Mouse (Mus musculus): ENCODE results near the gene Nell2. TPM values are rescaled to one million over a fixed set of nuclear protein-coding genes. Genes with fewer than 3 reads are reported as not detected.

The Nell2 gene
- polyA plus RNA-seq, 1 experiment from 2014 or later: 67.0 TPM

DNA sequence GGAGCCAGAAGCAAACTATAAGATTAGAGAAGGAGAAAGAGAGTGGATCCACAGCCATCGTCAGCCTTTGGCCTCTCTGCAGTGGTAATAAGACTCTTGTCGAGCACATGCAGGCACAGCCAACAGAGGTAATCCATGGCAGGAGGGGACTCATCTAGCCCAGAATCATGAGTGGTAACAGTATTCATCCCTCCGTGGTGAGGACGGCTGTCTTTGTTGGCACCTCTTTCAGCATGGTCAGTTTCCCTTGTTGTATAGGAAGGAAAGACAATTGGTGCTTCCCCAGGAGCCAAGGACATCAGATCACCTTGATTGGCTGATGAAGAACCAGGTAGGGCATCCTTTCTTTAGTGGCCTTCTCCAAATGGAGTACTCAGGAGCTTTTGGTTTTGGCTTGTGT lies 419.7 kb downstream of the Nell2 start:
- Histone ChIP-seq H3K4me3 (ENCODE audit: low read depth, low read length) (no peak overlapping the region), H3K27me3 (ENCODE audit: control insufficient read depth, insufficient read depth, low read length) (no peaks in the 10 kb centered on the region), H3K36me3 (ENCODE audit: control insufficient read depth, insufficient read depth, low read length) (no peaks in the 10 kb centered on the region), H3K27ac (ENCODE audit: low read depth, low read length) (no peak overlapping the region), H3K9ac (ENCODE audit: low read length) (no peak overlapping the region), H3K4me1 (replicated peaks; ENCODE audit: control insufficient read depth, insufficient read depth, low read length) (no peaks in the 10 kb centered on the region), H3K4me2 (ENCODE audit: low read depth, low read length, severe bottlenecking) (no peak overlapping the region), H3K9me3 (ENCODE audit: control insufficient read depth, low read length) (no peaks in the 10 kb centered on the region)
- ATAC-seq (replicated peaks; ENCODE audit: low FRiP score) (no peak), DNase-seq (ENCODE audit: low spot score) (no peak)
- 84% methylated on average over 4 of the region's 4 CpGs for WGBS

DNA sequence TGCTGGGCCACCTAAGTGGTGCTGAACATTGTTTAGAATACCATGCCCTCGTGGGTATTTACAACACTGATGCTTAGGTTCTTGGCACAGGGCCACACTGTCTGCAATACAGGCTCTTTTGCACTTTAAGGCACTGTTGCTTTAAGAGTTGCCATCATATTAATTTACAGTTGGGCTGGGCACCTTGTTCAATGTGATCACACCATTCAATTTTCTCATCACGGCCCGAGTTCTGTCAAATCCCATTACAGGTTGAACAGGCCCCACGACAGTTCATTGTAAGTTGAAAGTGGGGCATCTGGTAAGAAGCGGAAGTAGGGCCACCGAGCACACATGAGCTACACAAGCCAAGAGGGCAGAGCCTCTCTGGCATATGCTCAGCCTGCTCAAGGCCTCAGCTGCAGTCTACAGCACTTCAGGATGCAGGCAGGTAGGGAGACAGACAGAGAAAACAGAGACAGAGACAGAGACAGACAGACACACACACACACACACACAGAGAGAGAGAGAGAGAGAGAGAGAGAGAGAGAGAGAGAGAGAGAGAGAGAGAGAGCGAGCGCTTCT lies 421.0 kb downstream of the Nell2 start:
- 79% methylated on average over 8 of the region's 8 CpGs for WGBS
- H3K9ac ChIP-seq (ENCODE audit: low read length): no peak overlapping the region
- no peak for DNase-seq (ENCODE audit: low spot score)

DNA sequence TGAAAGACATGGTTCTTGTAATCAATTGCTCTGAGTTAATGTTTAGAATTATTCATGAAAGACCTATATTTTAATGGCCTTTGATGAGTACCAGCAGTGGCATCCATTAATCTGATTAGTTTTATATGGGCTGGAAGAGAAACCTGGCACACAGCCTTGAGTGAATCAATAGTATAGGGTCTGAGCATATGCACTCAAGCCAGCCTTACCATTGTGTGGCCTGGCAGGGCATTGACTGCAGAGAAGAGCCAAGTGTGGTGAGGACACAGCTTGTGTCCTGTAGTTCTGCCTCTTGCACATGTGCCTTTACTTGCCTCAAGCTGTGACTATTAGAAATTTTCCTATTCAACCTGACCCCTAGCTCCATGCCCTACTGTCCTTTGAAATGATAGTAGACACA lies 426.8 kb downstream of the Nell2 start:
- Histone ChIP-seq H3K36me3 (ENCODE audit: control insufficient read depth, insufficient read depth, low read length) (no peaks in the 10 kb centered on the region), H3K4me1 (replicated peaks; ENCODE audit: control insufficient read depth, insufficient read depth, low read length) (no peaks in the 10 kb centered on the region), H3K27ac (ENCODE audit: low read depth, low read length) (no peak overlapping the region), H3K27me3 (ENCODE audit: control insufficient read depth, insufficient read depth, low read length) (no peaks in the 10 kb centered on the region), H3K4me2 (ENCODE audit: low read depth, low read length, severe bottlenecking) (no peak overlapping the region), H3K9ac (ENCODE audit: low read length) (no peak overlapping the region), H3K4me3 (ENCODE audit: low read depth, low read length) (no peak overlapping the region), H3K9me3 (ENCODE audit: control insufficient read depth, low read length) (no peaks in the 10 kb centered on the region)
- DNase-seq (ENCODE audit: low spot score) (no peak), ATAC-seq (replicated peaks; ENCODE audit: low FRiP score) (no peak)

More for the DNA sequence above, 421.0 kb downstream of the Nell2 start:
- Histone ChIP-seq H3K4me3 (ENCODE audit: low read depth, low read length) (no peak overlapping the region), H3K9me3 (ENCODE audit: control insufficient read depth, low read length) (no peaks in the 10 kb centered on the region), H3K4me1 (replicated peaks; ENCODE audit: control insufficient read depth, insufficient read depth, low read length) (no peaks in the 10 kb centered on the region), H3K27me3 (ENCODE audit: control insufficient read depth, insufficient read depth, low read length) (no peaks in the 10 kb centered on the region), H3K4me2 (ENCODE audit: low read depth, low read length, severe bottlenecking) (no peak overlapping the region), H3K36me3 (ENCODE audit: control insufficient read depth, insufficient read depth, low read length) (no peaks in the 10 kb centered on the region), H3K27ac (ENCODE audit: low read depth, low read length) (no peak overlapping the region)
- ATAC-seq (replicated peaks; ENCODE audit: low FRiP score): no peak

DNA sequence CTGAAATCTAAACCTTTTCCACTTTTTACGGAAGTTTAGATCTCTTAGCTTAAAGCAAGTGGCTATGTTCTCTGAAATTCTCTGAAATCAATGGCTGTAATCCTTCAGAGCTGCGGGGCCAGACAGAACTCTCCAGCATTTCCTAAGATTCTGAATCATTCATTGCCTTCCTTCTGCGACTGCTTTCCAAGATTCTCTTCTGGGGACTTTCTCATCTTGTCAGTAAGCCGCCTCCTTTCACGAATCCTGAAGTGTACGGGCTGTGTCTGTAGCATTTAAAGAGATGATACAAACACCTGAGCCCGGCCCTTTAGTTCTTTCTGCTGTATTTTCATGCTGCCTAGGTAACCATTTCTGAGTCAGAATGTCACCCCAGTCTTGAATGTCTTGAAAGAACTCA lies 428.2 kb downstream of the Nell2 start:
- Histone ChIP-seq H3K4me1 (replicated peaks; ENCODE audit: control insufficient read depth, insufficient read depth, low read length) (no peaks in the 10 kb centered on the region), H3K27me3 (ENCODE audit: control insufficient read depth, insufficient read depth, low read length) (no peaks in the 10 kb centered on the region), H3K4me3 (ENCODE audit: low read depth, low read length) (no peak overlapping the region), H3K4me2 (ENCODE audit: low read depth, low read length, severe bottlenecking) (no peak overlapping the region), H3K9ac (ENCODE audit: low read length) (no peak overlapping the region), H3K36me3 (ENCODE audit: control insufficient read depth, insufficient read depth, low read length) (no peaks in the 10 kb centered on the region), H3K27ac (ENCODE audit: low read depth, low read length) (no peak overlapping the region), H3K9me3 (ENCODE audit: control insufficient read depth, low read length) (no peaks in the 10 kb centered on the region)
- 91% methylated on average over 7 of the region's 7 CpGs for WGBS
- DNase-seq (ENCODE audit: low spot score) (no peak), ATAC-seq (replicated peaks; ENCODE audit: low FRiP score) (no peak)

DNA sequence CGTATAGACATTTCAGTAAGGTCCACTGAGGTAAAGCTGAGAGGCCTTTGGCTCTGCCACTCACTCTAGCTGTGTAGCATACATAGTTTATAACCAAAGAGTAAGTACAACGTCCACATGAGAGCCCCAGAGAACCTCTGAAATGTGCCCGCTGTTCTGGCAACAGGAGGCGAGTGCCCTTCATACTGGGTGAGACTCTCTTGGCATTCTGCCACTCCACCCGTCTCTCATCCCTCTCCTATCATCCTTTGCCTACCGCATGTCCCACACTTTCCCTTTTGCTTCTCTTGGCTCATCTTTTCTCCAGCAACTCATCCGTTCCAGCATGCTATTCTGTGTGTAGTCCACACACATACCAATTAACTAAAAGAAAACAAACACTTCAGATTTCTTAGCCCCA lies 442.4 kb downstream of the Nell2 start:
- H3K27me3 ChIP-seq (ENCODE audit: control insufficient read depth, insufficient read depth, low read length): no peaks in the 10 kb centered on the region
- DNase-seq (ENCODE audit: low spot score) (no peak), ATAC-seq (replicated peaks; ENCODE audit: low FRiP score) (no peak)
- H3K36me3 ChIP-seq (ENCODE audit: control insufficient read depth, insufficient read depth, low read length): no peaks in the 10 kb centered on the region
- no peak overlapping the region for H3K27ac ChIP-seq (ENCODE audit: low read depth, low read length)
- no peak overlapping the region for H3K4me3 ChIP-seq (ENCODE audit: low read depth, low read length)
- WGBS: 88% methylated on average over 7 of the region's 7 CpGs
- no peak overlapping the region for H3K4me2 ChIP-seq (ENCODE audit: low read depth, low read length, severe bottlenecking)
- H3K9ac ChIP-seq (ENCODE audit: low read length): no peak overlapping the region
- no peaks in the 10 kb centered on the region for H3K9me3 ChIP-seq (ENCODE audit: control insufficient read depth, low read length)
- H3K4me1 ChIP-seq (replicated peaks; ENCODE audit: control insufficient read depth, insufficient read depth, low read length): no peaks in the 10 kb centered on the region

DNA sequence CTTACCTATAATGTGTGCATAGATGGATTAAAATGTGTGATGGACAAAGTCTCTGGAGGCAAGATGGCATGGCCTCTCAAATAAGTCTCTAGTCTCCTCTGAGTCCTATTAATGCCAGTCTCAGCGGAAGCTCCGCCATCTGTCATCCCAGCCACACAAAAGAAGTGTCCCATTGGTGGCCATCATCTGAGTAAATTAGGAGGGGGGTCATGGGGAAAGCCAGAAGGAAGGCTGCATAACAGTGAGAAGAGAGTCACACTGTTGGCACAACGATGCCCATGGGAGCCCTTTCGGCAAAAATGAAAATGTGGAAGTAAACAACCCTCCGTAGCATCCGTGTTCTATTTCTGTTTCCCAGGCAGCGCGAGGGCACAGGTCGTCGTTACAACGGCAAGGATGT lies 446.7 kb downstream of the Nell2 start:
- DNase-seq (ENCODE audit: low spot score) (peak; percentile 51), ATAC-seq (replicated peaks; ENCODE audit: low FRiP score) (no peak)
- no peak overlapping the region for H3K27ac ChIP-seq (ENCODE audit: low read depth, low read length)
- WGBS: 89% methylated on average over 11 of the region's 11 CpGs
- H3K27me3 ChIP-seq (ENCODE audit: control insufficient read depth, insufficient read depth, low read length): no peaks in the 10 kb centered on the region
- no peaks in the 10 kb centered on the region for H3K36me3 ChIP-seq (ENCODE audit: control insufficient read depth, insufficient read depth, low read length)
- no peaks in the 10 kb centered on the region for H3K4me1 ChIP-seq (replicated peaks; ENCODE audit: control insufficient read depth, insufficient read depth, low read length)
- H3K4me3 ChIP-seq (ENCODE audit: low read depth, low read length): no peak overlapping the region
- H3K4me2 ChIP-seq (ENCODE audit: low read depth, low read length, severe bottlenecking): no peak overlapping the region
- H3K9me3 ChIP-seq (ENCODE audit: control insufficient read depth, low read length): no peaks in the 10 kb centered on the region
- no peak overlapping the region for H3K9ac ChIP-seq (ENCODE audit: low read length)

DNA sequence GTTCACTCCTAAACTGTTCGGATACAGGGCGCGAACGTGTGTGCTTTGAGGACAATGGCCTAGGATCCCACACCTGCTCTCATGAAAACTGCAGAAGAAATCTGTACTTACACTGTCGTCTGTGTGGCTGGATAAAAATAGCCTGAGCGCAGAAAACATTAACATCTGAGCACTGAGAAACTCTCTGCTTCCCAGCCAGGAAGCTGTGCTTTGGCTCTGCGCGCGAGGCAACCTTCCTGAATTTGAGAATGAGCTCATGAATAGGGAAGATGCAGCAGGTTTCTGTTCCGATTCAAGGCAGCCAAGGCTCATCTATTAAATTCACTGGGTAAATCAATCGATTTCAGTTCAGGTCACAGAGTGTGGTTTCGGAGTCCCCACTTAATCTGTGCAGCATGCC lies 453.0 kb downstream of the Nell2 start:
- no peak for ATAC-seq (replicated peaks; ENCODE audit: low FRiP score)
- 88% methylated on average over 12 of the region's 12 CpGs for WGBS
- no peaks in the 10 kb centered on the region for H3K27me3 ChIP-seq (ENCODE audit: control insufficient read depth, insufficient read depth, low read length)
- H3K36me3 ChIP-seq (ENCODE audit: control insufficient read depth, insufficient read depth, low read length): no peaks in the 10 kb centered on the region
- no peak overlapping the region for H3K4me3 ChIP-seq (ENCODE audit: low read depth, low read length)
- H3K9ac ChIP-seq (ENCODE audit: low read length): no peak overlapping the region
- H3K4me1 ChIP-seq (replicated peaks; ENCODE audit: control insufficient read depth, insufficient read depth, low read length): no peaks in the 10 kb centered on the region
- H3K4me2 ChIP-seq (ENCODE audit: low read depth, low read length, severe bottlenecking): no peak overlapping the region
- no peaks in the 10 kb centered on the region for H3K9me3 ChIP-seq (ENCODE audit: control insufficient read depth, low read length)
- DNase-seq (ENCODE audit: low spot score): no peak
- no peak overlapping the region for H3K27ac ChIP-seq (ENCODE audit: low read depth, low read length)

DNA sequence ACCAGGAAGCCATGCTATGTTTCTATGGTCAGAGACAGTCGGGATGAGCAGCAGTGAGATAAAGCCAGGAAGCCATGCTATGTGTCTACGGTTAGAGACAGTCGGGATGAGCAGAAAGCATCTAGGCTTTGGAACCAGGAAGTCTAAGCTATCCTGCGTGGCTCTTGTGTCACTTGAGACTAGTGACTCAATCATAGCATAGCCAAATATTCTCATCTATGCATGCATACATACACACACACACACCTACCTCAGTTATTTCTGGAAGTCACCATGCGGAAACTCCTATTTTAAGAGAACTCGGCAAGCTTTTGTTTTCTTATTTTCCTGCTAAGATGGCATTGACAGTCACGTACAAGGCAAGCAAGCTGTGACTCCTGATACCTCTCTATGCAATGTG lies 457.5 kb downstream of the Nell2 start:
- Histone ChIP-seq H3K9me3 (ENCODE audit: control insufficient read depth, low read length) (no peaks in the 10 kb centered on the region), H3K27ac (ENCODE audit: low read depth, low read length) (no peak overlapping the region), H3K36me3 (ENCODE audit: control insufficient read depth, insufficient read depth, low read length) (no peaks in the 10 kb centered on the region), H3K4me2 (ENCODE audit: low read depth, low read length, severe bottlenecking) (no peak overlapping the region), H3K4me1 (replicated peaks; ENCODE audit: control insufficient read depth, insufficient read depth, low read length) (no peaks in the 10 kb centered on the region), H3K27me3 (ENCODE audit: control insufficient read depth, insufficient read depth, low read length) (no peaks in the 10 kb centered on the region), H3K4me3 (ENCODE audit: low read depth, low read length) (no peak overlapping the region), H3K9ac (ENCODE audit: low read length) (no peak overlapping the region)
- ATAC-seq (replicated peaks; ENCODE audit: low FRiP score): no peak
- no peak for DNase-seq (ENCODE audit: low spot score)
- WGBS: 91% methylated on average over 7 of the region's 7 CpGs

DNA sequence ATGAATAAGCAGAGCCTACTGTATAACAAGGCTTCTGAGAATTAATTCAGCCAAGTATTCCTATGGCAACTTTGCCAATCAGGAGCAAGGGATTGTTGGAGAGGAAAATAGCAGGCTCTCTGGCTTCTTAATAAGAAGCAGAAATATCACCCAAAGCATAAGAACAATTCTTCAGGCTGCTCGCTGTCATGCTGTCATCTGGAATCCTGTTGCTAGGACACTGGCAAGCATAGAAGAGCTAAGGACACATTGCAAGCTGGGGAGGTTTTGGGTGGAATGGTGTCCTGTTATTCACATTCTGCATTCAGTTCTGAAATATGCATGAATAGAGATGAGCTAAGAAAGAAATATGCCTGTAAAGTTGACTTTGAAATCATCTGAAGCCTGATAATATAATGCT lies 459.6 kb downstream of the Nell2 start:
- WGBS: 87% methylated on average over 1 of the region's 1 CpGs
- Histone ChIP-seq H3K9me3 (ENCODE audit: control insufficient read depth, low read length) (no peaks in the 10 kb centered on the region), H3K9ac (ENCODE audit: low read length) (no peak overlapping the region), H3K27me3 (ENCODE audit: control insufficient read depth, insufficient read depth, low read length) (no peaks in the 10 kb centered on the region), H3K4me3 (ENCODE audit: low read depth, low read length) (no peak overlapping the region), H3K27ac (ENCODE audit: low read depth, low read length) (no peak overlapping the region), H3K36me3 (ENCODE audit: control insufficient read depth, insufficient read depth, low read length) (no peaks in the 10 kb centered on the region), H3K4me1 (replicated peaks; ENCODE audit: control insufficient read depth, insufficient read depth, low read length) (no peaks in the 10 kb centered on the region), H3K4me2 (ENCODE audit: low read depth, low read length, severe bottlenecking) (no peak overlapping the region)
- DNase-seq (ENCODE audit: low spot score): no peak
- ATAC-seq (replicated peaks; ENCODE audit: low FRiP score): no peak

Measured in forebrain, embryonic 11.5 days (tissue).